Mouse (Mus musculus) stomach, postnatal 0 days (tissue): ENCODE data around the gene Pex16. TPM values are rescaled to one million over a fixed set of nuclear protein-coding genes. Genes with fewer than 3 reads are reported as not detected.
A peak's percentile ranks its signal among the peaks of the same experiment; 100 is the strongest.

Experiments used
- ATAC-seq: fragments of 200-750 bp; cut with Nextera tagmentation; 2 replicates; pipeline ENCODE4 v1.8.0; 2017; ENCODE audit not compliant: low FRiP score, low TSS enrichment
- DNase-seq: peaks from one replicate; pipeline ENCODE4 v3.0.0-alpha.2; 2016; ENCODE audit warnings: low spot score
- H3K27ac ChIP-seq: fragments of 300-500 bp; sonication (generic); replicated peaks from 2 replicates; pipeline ENCODE4 v1.5.1; 2014; ENCODE audit warnings: mild to moderate bottlenecking, control low read depth
- H3K27me3 ChIP-seq: fragments of 300-500 bp; sonication (generic); 2 replicates; pipeline ENCODE4 v1.6.1; 2014; ENCODE audit warnings: low read length; ENCODE audit not compliant: control insufficient read depth, insufficient read depth
- H3K36me3 ChIP-seq: fragments of 300-500 bp; sonication (generic); 2 replicates; pipeline ENCODE4 v1.6.1; 2014; ENCODE audit warnings: low read length, mixed read lengths; ENCODE audit not compliant: control insufficient read depth, insufficient read depth
- H3K4me1 ChIP-seq: fragments of 300-500 bp; sonication (generic); replicated peaks from 2 replicates; pipeline ENCODE4 v1.6.1; 2014; ENCODE audit warnings: antibody characterized with exemption; ENCODE audit not compliant: control insufficient read depth, insufficient read depth
- H3K4me2 ChIP-seq: fragments of 300-500 bp; sonication (generic); replicated peaks from 2 replicates; pipeline ENCODE4 v1.6.1; 2014; ENCODE audit warnings: low read depth, mild to moderate bottlenecking, control low read depth, moderate library complexity
- H3K4me3 ChIP-seq: fragments of 300-500 bp; sonication (generic); 2 replicates; pipeline ENCODE4 v1.5.1; 2014; ENCODE audit warnings: low read depth, low read length, control low read depth
- H3K9ac ChIP-seq: fragments of 300-500 bp; sonication (generic); 2 replicates; pipeline ENCODE4 v1.6.1; 2014; ENCODE audit warnings: mild to moderate bottlenecking, low read length, control low read depth, mixed read lengths
- H3K9me3 ChIP-seq: fragments of 300-500 bp; sonication (generic); 2 replicates; pipeline ENCODE4 v1.6.1; 2016; ENCODE audit warnings: low read length; ENCODE audit not compliant: control insufficient read depth
- CTCF ChIP-seq: IDR thresholded peaks from 2 replicates; pipeline ENCODE4 v1.5.1; 2016; ENCODE audit warnings: antibody characterized with exemption, low read depth, mild to moderate bottlenecking, moderate library complexity
- EP300 ChIP-seq: optimal IDR thresholded peaks from 2 replicates; pipeline ENCODE3; 2016; ENCODE audit warnings: antibody characterized with exemption
- WGBS: fragments of 180-500 bp; shearing (Covaris S2); extraction: QIAGEN DNeasy Blood & Tissue Kit; methylation state at CpG from one replicate; pipeline ENCODE4 v1.1.7; 2014; 5-methylcytosine and 5-hydroxymethylcytosine counted together
- polyA plus RNA-seq: library from polyadenylated mRNA; unstranded; fragments of >200 nt; fragmentation: Nextera tagmentation; extraction: Ambion mirVana; gene quantifications from 2 replicates; pipeline ENCODE4 v1.2.1, GENCODE M21; 2015

Gene Pex16
- polyA plus RNA-seq, 1 experiment from 2014 or later: 33.5 TPM

DNA sequence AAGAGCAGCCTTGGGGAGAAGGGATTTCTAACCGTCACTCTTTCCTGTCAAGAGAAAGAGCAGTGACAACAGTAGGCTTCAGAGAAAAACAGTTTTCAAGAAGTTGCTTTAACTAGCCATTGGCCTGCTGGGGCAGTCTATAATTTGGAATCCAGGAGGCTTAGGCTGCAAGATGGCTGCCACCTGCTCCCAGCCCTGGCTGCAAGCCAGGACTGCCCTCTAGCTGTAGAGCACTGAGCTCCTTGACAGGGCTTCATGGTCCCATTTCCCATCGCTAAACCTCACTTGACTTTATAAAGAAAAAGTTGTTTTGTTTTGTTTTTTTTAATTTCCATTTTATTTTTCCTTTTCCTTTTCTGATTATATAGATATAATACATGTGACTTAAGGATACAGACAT, 43.1 kb upstream of the Pex16 start:
- Histone ChIP-seq H3K9ac (no peak overlapping the region), H3K36me3 (peaks cover 2% of the 10 kb centered on the region), H3K4me3 (no peak overlapping the region), H3K9me3 (no peaks in the 10 kb centered on the region), H3K27me3 (no peaks in the 10 kb centered on the region), H3K4me2 (no peak overlapping the region), H3K27ac (no peak overlapping the region), H3K4me1 (no peaks in the 10 kb centered on the region)
- 82% methylated on average over 2 of the region's 2 CpGs for WGBS
- TF ChIP-seq EP300 (no peak), CTCF (peak; percentile 49)
- no peak for ATAC-seq
- peak; percentile 26 for DNase-seq

DNA sequence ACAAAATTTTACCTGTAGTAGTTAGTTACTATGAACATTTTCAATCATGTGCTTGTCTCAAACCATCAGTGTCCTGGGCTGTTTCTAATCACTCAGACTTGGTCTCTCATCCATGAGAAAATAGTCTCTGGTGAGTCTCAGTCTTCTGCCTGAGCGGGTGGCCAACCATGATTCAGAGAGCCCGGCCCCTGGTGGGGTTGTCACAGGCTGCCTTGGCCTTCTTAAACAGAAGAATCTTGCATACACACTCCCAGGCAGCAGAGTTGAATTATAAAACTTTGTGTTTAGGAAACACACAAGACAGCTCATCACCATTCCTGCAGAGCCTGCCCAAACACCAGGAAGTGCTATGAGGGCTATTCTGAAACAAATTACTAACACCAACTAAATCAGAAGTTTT, 42.6 kb upstream of the Pex16 start:
- no peak overlapping the region for H3K4me2 ChIP-seq
- H3K9me3 ChIP-seq: no peaks in the 10 kb centered on the region
- no peak overlapping the region for H3K4me3 ChIP-seq
- no peaks in the 10 kb centered on the region for H3K27me3 ChIP-seq
- H3K27ac ChIP-seq: no peak overlapping the region
- WGBS: 91% methylated on average over 2 of the region's 2 CpGs
- H3K9ac ChIP-seq: no peak overlapping the region
- peaks cover 2% of the 10 kb centered on the region for H3K36me3 ChIP-seq
- TF ChIP-seq CTCF (no peak), EP300 (no peak)
- no peaks in the 10 kb centered on the region for H3K4me1 ChIP-seq
- ATAC-seq: no peak
- DNase-seq: no peak

DNA sequence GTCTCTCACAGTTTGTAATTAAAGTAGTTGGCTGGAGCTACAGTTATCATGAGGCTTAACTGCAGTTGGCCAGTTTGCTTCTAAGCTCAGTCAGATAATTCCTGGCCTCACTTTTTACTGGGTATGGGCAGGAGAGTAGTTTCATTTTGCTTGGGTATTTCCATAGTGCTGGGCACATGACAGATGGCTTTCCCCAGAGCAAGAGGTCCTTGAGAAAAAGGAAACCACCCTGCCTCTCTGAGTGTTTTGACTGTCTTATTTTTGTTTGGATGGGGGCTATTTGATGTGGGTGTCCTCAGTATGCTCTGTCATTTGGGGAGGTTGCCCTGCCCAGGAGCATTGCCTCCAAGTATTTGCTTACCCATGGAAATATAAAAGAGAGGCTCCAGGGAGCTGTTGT, 32.1 kb upstream of the Pex16 start:
- H3K9ac ChIP-seq: no peak overlapping the region
- peaks cover 11% of the 10 kb centered on the region; the same call in 1 of the 2 replicates for H3K36me3 ChIP-seq
- H3K4me1 ChIP-seq: no peaks in the 10 kb centered on the region
- no peaks in the 10 kb centered on the region for H3K9me3 ChIP-seq
- no peaks in the 10 kb centered on the region for H3K27me3 ChIP-seq
- no peak overlapping the region for H3K4me3 ChIP-seq
- H3K27ac ChIP-seq: no peak overlapping the region
- TF ChIP-seq EP300 (no peak), CTCF (no peak)
- ATAC-seq (no peak), DNase-seq (no peak)
- H3K4me2 ChIP-seq: no peak overlapping the region

DNA sequence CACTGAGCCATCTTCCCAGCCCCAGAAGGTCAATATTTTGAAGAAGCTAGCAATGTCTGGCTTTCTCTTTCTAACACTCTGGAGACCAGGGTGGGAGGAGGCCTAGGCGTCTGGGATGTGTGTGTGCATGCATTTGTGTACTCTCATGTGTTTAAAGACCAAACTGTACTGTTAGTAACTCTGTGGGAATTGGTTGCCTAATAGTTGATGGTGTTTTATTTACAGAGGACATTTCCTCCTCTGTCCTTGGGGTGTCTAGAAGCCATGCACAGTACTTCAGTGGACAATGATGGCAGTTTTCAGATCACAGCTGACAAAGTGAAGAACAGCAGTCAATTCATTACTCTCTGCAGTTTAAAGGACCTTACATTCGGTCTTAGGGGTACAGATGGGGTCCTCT, 27.3 kb upstream of the Pex16 start:
- no peak for DNase-seq
- H3K27me3 ChIP-seq: no peaks in the 10 kb centered on the region
- no peak overlapping the region for H3K4me3 ChIP-seq
- no peaks in the 10 kb centered on the region for H3K4me1 ChIP-seq
- TF ChIP-seq CTCF (no peak), EP300 (no peak)
- 86% methylated on average over 2 of the region's 2 CpGs for WGBS
- H3K27ac ChIP-seq: no peak overlapping the region
- H3K4me2 ChIP-seq: no peak overlapping the region
- no peaks in the 10 kb centered on the region for H3K9me3 ChIP-seq
- no peak for ATAC-seq
- H3K36me3 ChIP-seq: peaks cover 14% of the 10 kb centered on the region; the same call in 1 of the 2 replicates
- H3K9ac ChIP-seq: no peak overlapping the region

DNA sequence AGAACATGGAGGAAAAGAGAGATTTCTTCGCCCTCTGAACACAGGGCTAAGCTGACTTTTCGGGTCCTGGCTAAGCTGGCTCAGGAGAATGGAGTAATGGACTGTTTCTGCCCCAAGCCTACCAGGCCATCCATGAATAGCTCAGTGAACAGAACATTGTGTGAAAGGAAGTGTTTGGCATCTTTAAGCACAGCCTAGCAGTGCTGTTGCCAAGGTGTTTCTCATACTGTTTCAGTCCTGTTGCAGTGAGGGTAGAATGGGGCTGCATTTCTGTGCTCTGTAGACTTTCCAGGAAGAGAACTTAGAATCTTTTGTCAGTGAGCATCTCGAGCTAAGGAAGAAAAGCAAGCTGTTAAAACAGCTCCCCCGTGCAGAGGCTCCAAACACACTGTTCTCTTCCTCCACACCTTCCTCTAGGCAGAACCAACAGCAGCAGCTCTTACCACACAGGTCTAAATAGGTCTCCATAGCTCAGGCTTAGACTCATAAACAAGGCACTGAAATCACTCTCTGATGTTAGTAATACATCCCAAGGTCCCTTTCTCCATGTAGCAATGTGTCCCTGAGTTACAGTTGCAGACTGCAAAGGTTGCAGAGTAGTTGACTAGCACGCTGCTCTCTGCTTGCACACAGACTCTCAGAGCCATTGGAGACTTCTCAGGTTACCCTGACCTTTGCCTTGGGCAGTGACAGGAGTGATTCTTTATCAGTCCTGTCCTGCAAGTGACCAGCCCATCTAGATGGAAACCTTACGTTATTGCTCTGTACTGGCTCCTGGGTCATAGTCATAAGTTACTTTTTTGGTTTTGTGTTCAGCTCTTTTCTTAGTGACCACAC, 24.7 kb upstream of the Pex16 start:
- H3K9ac ChIP-seq: no peak overlapping the region
- H3K4me3 ChIP-seq: no peak overlapping the region
- H3K4me1 ChIP-seq: no peaks in the 10 kb centered on the region
- peaks cover 12% of the 10 kb centered on the region; the same call in 1 of the 2 replicates for H3K36me3 ChIP-seq
- no peak overlapping the region for H3K4me2 ChIP-seq
- no peak overlapping the region for H3K27ac ChIP-seq
- no peaks in the 10 kb centered on the region for H3K27me3 ChIP-seq
- WGBS: 56% methylated on average over 6 of the region's 6 CpGs
- ATAC-seq (no peak), DNase-seq (no peak)
- no peaks in the 10 kb centered on the region for H3K9me3 ChIP-seq
- TF ChIP-seq EP300 (no peak), CTCF (no peak)

DNA sequence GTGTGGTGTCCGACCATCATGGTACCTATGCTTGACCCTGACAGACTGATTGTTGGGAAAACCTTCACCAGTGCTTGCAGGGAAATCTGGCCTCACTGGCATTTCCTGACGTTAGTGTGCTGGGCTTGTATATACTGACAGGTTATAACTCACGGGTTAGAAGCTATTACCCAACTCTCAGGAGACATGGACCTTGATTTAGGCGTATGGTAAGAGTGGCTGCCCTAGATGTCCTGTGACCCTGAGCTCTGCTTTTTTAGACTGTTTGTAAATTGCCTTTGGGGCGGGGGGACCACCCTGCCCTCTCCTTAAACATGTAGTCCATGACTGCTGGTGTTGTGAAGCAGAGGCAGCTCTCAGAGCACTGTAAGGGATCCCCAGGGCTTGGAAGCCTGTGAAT, 23.8 kb upstream of the Pex16 start:
- TF ChIP-seq EP300: no peak
- no peak for TF ChIP-seq CTCF
- H3K4me1 ChIP-seq: no peaks in the 10 kb centered on the region
- no peak overlapping the region for H3K4me2 ChIP-seq
- no peaks in the 10 kb centered on the region for H3K9me3 ChIP-seq
- DNase-seq (no peak), ATAC-seq (no peak)
- no peak overlapping the region for H3K9ac ChIP-seq
- H3K4me3 ChIP-seq: no peak overlapping the region
- H3K27ac ChIP-seq: no peak overlapping the region
- WGBS: 53% methylated on average over 5 of the region's 5 CpGs
- H3K36me3 ChIP-seq: peaks cover 10% of the 10 kb centered on the region; the same call in 1 of the 2 replicates
- no peaks in the 10 kb centered on the region for H3K27me3 ChIP-seq
